Mouse (Mus musculus): ENCODE data around the gene Pafah1b1.

Gene Pafah1b1

DNA sequence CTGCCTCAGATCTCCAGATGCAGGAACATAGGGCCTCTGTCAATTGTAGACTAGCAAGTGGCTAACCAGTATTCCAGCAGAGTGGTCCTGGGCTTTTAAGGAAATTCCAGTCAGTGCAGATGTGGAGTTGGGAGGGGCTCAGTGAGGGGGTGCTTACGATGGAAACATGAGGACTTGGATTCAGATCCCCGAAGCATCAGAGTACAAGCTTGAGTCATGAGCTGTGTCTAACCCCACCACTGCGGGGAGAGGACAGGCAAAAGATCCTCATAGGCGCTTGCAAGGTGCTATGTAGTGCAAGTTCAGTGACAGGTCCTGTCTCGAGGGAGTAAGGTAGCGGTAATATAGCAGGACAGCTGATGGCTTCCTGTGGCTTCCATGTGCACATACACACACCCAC lies 62.2 kb downstream of the Pafah1b1 start:
- DNase-seq (ENCODE audit: low read depth, low spot score): no peak

DNA sequence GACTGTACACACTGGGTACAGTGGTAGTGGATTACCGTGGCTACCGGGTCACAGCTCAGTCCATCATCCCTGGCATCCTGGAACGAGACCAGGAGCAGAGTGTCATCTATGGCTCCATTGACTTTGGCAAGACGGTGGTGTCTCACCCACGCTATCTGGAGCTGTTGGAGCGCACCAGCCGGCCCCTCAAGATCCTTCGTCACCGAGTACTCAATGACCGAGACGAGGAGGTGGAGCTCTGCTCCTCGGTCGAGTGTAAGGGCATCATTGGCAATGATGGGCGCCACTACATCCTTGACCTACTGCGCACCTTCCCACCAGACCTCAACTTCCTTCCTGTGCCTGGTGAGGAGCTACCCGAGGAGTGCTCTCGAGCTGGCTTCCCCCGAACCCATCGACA lies 62.8 kb downstream of the Pafah1b1 start:
- no peak for DNase-seq (ENCODE audit: low read depth, low spot score)

- no peak for DNase-seq (ENCODE audit: low read depth, low spot score)
Measured at GRCm38 (mm10) chr11:74660336-74660735, 64.1 kb downstream of the Pafah1b1 start.

DNA sequence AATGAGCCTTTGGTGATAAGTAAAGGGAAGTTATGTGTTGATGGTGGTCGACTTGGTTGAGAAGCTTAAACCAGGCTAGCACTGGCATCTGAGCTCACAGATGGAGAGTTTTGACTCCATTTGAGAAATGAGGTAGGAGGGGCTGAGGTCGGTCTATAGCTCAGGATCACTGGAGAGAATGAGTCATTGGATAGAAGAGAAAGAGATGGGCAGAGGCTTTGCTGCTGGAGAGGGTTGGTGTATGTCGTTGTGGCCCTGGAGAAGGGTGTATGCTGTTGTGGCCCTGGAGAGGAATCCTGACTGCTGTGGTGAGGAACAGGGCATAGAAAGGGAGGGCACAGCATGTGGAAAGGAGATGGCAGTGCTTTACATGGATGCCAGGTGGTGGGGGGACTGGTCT lies 68.5 kb downstream of the Pafah1b1 start:
- no peak for DNase-seq (ENCODE audit: low read depth, low spot score)

DNA sequence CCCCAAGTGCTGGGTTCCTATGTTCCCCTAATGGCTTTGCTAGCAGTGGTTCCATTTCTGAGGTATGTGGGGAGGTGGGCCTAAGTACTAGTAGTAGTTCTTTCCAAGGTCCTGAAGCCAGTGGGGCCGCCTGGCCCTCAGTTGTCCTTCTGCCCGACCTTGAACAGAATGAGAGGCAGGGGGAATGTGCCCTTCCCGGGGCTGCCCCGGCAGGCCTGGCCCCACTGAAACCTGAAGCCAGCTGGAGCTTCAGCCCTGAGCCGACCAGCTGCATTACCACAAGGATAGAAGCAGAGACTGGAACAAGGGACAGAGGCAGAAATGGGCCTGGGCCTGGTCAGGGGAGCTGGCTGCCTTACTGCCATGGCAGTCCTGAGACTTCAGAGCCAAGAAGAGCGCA lies 71.1 kb downstream of the Pafah1b1 start:
- DNase-seq (ENCODE audit: low read depth, low spot score): no peak

DNA sequence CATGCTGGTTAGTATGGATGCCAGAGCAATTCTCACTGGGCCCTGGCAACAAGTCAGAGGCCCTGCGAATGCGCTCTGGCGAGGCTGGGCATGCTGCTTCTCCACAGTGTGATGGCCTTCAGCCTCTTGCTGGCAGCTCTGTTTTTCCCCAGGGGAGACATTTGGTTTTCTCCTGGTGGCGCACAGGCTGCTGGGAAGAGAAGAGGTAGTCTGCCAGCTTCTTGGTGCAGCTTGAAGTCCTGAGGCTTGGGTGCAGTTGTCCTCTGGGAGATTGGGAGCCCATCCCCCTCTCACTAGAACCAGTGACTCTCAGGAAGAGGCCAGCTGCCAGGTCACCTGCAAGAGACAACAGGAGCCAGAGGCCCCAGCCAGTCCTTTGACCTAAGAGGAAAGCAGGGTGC lies 71.7 kb downstream of the Pafah1b1 start:
- DNase-seq (ENCODE audit: low read depth, low spot score): no peak

DNA sequence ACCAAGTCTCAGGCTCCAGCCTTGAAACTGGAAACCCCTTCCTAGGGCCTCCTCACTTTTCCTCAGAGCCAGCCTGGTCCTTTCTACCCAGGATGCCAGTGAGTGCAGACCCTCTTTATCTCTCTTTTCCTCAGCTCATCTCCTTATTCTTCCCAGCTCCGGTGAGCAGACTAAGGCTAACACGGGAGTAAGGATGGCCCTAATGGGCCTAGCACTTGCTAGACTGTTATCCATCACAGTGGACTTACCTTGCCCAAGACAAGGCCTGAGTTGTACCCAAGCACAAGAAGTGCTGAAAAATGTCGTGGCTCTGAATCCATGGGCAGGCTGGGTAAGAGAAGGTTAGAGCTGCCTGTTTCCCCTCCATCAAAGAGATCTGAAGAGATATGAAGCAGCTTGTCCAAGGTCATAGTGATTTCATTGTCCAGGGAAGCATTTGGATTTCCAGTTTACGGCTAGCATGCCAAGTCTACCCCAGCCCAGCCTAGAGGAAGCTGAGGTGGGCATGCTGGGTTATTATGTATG lies 73.8 kb downstream of the Pafah1b1 start:
- no peak for DNase-seq (ENCODE audit: low read depth, low spot score)

GRCm38 (mm10) chr11:74649647-74650551 lies 74.6 kb downstream of the Pafah1b1 start:
- DNase-seq (ENCODE audit: low read depth, low spot score): peak; percentile 52

DNA sequence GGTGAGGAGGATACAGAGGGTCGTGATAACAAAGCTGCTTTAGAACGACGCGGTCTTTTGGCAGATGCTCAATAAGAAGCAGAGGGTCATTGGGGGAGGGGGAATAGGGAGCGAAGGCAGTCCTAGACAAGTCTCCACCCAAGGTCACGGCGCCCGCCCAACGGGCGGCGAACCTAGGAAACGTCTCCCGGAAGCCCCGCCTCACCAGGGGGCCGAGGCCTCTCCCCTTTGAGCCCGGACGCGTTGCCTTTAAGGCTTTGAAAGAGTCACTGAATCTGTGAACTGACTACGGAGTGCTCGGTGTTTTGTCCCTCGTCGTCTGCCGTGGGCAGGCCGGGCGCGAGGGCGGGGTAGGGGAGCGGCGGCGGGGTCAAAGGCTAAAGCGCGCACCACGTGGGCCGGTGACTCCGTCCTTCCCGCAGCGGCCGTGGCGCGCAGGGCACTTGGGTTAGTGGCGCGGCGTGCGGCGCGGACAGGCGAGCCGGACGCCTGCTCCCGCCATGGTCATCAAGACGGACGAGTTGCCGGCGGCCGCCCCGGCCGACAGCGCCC lies 75.3 kb downstream of the Pafah1b1 start, which contains the start of gene Cluh:
Gene Cluh, plus strand, starts transcription at position 401 of the 552 bp plus-strand sequence.
- DNase-seq (ENCODE audit: low read depth, low spot score): peak; percentile 96

GRCm38 (mm10) chr11:74648676-74649075 lies 75.8 kb downstream of the Pafah1b1 start:
- DNase-seq (ENCODE audit: low read depth, low spot score): no peak

- no peak for DNase-seq (ENCODE audit: low read depth, low spot score)
Measured at GRCm38 (mm10) chr11:74647966-74648365, 76.5 kb downstream of the Pafah1b1 start.

DNA sequence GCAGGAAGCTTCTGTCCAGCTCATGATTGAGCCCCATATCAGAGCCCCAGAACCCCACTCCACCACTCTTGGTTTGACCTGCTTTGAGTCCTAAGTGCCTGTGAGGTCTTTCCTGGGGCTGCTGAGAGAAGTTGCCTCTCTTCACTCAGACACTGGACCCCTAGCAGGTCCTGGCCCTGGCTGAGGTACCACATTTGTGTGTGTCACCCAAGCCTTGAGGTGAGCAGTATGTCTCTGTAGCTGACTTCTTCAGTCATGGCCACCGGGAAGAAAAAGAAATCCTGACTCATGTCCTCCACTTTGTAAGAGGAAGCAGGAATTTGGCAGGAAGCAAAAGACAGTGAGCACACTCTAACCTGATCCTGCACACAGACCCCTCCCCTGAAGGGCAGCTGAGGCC lies 84.8 kb downstream of the Pafah1b1 start:
- no peak for DNase-seq (ENCODE audit: low read depth, low spot score)

GRCm38 (mm10) chr11:74638791-74639411 lies 85.6 kb downstream of the Pafah1b1 start:
- no peak for DNase-seq (ENCODE audit: low read depth, low spot score)

DNA sequence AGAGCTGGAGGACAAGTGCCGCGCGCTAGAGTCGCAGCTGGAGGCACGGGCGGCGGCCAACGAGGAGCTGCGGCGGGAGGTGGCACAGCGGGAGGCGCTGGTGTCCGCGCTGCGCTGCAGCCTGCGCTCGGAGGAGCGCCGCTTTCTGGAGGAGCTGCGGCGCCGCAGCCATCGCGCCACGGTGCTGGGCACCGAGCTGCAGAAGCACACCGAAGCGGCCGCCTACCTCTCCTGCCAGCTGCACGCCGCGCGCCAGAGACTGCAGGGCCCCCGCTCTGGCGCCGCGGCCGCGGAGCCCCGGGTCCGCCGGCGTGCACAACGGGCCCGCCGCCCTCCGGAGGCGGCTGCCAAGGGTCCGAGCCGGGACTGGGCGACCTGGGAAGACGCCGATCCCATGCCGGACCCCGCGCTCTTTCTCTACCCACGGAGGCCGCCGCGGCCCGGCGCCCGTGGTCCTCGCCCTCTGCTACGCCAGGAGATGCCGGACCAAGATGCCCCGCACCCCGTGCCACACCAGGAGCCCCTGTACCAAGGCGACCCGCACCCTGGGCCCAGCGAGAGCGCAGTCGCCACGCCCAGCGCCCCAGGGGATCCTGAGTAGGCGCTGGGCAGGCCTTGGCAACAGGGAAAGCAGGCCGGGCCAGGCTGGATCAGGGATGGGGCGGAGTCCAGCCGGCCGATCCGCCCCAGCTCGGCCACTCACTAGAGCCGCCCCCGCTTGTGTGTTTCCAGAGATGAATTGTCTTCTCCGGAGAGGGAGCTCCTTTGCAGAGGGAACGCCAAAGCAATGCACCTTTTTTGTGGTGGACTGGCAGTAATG lies 86.3 kb downstream of the Pafah1b1 start:
- peak; percentile 72 for DNase-seq (ENCODE audit: low read depth, low spot score)

DNA sequence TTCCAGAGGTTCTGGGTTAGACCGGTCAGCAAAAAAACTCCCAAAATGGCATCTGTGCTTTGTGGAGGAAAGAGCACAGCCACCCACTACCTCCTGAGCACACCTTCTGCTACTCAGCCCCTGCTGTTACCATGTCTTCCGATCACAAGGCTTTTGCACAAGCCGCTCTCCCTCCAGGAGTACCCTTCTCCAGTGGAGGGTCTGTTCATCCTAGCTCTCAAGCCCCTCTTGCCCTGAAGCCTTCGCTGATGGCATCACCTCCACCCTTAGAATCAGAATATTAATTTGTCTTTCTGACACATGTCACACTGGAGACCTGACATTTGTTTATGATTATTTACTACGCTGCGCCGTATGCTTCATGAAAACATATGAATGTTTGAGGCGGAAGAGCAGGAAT lies 87.0 kb downstream of the Pafah1b1 start:
- no peak for DNase-seq (ENCODE audit: low read depth, low spot score)

- DNase-seq (ENCODE audit: low read depth, low spot score): peak; percentile 72
Measured at GRCm38 (mm10) chr11:74634490-74635275, 89.8 kb downstream of the Pafah1b1 start.

- DNase-seq (ENCODE audit: low read depth, low spot score): no peak
Measured at GRCm38 (mm10) chr11:74631880-74632789, 92.3 kb downstream of the Pafah1b1 start.

DNA sequence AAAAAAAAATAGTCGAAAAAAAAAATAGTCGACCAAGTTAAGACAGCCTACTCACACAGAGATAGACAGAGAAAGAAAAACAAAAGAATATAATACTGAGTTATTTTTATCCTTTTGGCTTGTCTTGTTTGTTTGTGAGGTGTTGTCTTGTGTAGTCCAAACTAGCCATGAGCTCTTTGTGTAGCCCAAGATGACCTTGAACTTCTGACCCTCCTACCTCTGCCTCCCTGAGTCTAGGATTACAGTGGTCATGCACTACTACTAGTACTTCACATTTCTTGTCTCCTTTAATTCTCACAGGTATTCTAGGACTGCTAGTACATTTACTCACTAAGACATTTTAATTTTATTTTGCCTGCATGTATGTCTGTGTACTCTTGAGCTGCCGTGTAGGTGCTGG lies 97.0 kb downstream of the Pafah1b1 start:
- no peak for DNase-seq (ENCODE audit: low read depth, low spot score)

GRCm38 (mm10) chr11:74625333-74625732 lies 99.1 kb downstream of the Pafah1b1 start:
- no peak for DNase-seq (ENCODE audit: low read depth, low spot score)

All from CD4-positive helper T cell, adult 2 months (primary cell).